Mouse (Mus musculus): Measurements from ENCODE around the gene Scgb1b2. TPM values are rescaled to one million over a fixed set of nuclear protein-coding genes. Genes with fewer than 3 reads are reported as not detected.

Scgb1b2 gene
- not detected in 2 replicates for polyA plus RNA-seq (2012; rRNA removed)

DNA sequence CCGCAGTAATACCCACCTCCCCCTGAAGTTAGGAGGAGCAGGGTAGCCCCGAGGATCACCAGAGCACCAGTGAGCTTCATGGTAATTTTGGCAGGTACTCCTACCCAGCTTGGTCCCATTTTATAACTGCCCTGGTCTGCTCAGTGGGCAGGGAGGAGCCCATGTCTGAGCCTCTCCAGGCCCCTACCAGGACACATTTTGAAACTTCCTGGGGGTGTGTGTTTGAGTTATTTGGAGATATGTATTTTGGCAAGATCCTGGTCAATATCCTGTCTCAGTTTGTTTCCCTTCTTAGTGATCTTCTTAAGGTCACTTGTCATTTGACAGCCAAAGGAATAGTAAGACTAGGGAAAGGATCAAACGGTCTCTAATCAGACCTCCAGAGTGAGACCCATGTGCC lies at the start of gene Scgb1b2:
TSS of gene Scgb1b2 (minus strand) at position 101 of the 400 bp plus-strand sequence.
- DNase-seq (ENCODE audit: low spot score) = no peak

- DNase-seq (ENCODE audit: low spot score) = no peak
Observed at GRCm38 (mm10) chr7:31290208-31290607, 1.4 kb downstream of the Scgb1b2 start, which contains the start of gene Scgb2b2. Gene Scgb2b2 (plus strand): TSS chr7:31290508.

Other genes with a start within 250 kb of the Scgb1b2 start
- gene Fxyd5, start 249.3 kb downstream of the Scgb1b2 start, polyA plus RNA-seq (2012; rRNA removed) = 103 and 107 TPM in 2 replicates
- gene Fxyd7, start 240.4 kb downstream of the Scgb1b2 start, polyA plus RNA-seq (2012; rRNA removed) = 7.4 and 10.7 TPM in 2 replicates
- 494 and 552 TPM in 2 replicates for gene Fxyd1, start 234.6 kb downstream of the Scgb1b2 start, polyA plus RNA-seq (2012; rRNA removed)
- 16.0 and 17.8 TPM in 2 replicates for gene Lgi4, start 232.5 kb downstream of the Scgb1b2 start, polyA plus RNA-seq (2012; rRNA removed)
- gene Fxyd3, start 215.1 kb downstream of the Scgb1b2 start, polyA plus RNA-seq (2012; rRNA removed) = 445 and 558 TPM in 2 replicates
- gene Hpn, start 176.5 kb downstream of the Scgb1b2 start, polyA plus RNA-seq (2012; rRNA removed) = 2.2 and 2.7 TPM in 2 replicates
- 49.1 and 54.5 TPM in 2 replicates for gene Scn1b, start 164.8 kb downstream of the Scgb1b2 start, polyA plus RNA-seq (2012; rRNA removed)
- gene Gramd1a, start 135.9 kb downstream of the Scgb1b2 start, polyA plus RNA-seq (2012; rRNA removed) = 49.4 and 60.1 TPM in 2 replicates
- gene Scgb2b2, start 1.3 kb downstream of the Scgb1b2 start, polyA plus RNA-seq (2012; rRNA removed) = not detected in 2 replicates
- gene Scgb2b3, start 70.3 kb upstream of the Scgb1b2 start, polyA plus RNA-seq (2012; rRNA removed) = not detected in 2 replicates
- gene Scgb1b3, start 83.8 kb upstream of the Scgb1b2 start, polyA plus RNA-seq (2012; rRNA removed) = not detected in 2 replicates

All from urinary bladder, adult 2 months (tissue).